Mouse (Mus musculus): Measurements from ENCODE around the gene Klhl22.

Gene Klhl22

GRCm38 (mm10) chr16:17813173-17813572, 53.8 kb downstream of the Klhl22 start:
- in situ Hi-C loops (cut with MboI; ENCODE audit: low pct_unique_long_range_greater_than_20kb in 1 of 2, low sequenced_read_pairs in 2 of 2, unreplicated experiment in 1 of 2) = loop anchor here in 1 of 2 experiments (25.0 kb wide), 1 partner anchor 774 kb away; the partner anchor contains the start of gene Tbx1

GRCm38 (mm10) chr16:17815411-17816402, 56.3 kb downstream of the Klhl22 start:
- in situ Hi-C loops (cut with MboI; ENCODE audit: low pct_unique_long_range_greater_than_20kb in 1 of 2, low sequenced_read_pairs in 2 of 2, unreplicated experiment in 1 of 2) = loop anchor here in 1 of 2 experiments (25.0 kb wide), 1 partner anchor 772 kb away; the partner anchor contains the start of gene Tbx1

GRCm38 (mm10) chr16:17816528-17816927, 57.1 kb downstream of the Klhl22 start:
- in situ Hi-C loops (cut with MboI; ENCODE audit: low pct_unique_long_range_greater_than_20kb in 1 of 2, low sequenced_read_pairs in 2 of 2, unreplicated experiment in 1 of 2) = loop anchor here in 1 of 2 experiments (25.0 kb wide), 1 partner anchor 771 kb away; the partner anchor contains the start of gene Tbx1

- in situ Hi-C loops (cut with MboI; ENCODE audit: low pct_unique_long_range_greater_than_20kb in 1 of 2, low sequenced_read_pairs in 2 of 2, unreplicated experiment in 1 of 2) = no loop called here
These were observed 67.1 kb downstream of the Klhl22 start for GRCm38 (mm10) chr16:17826500-17826899.

- in situ Hi-C loops (cut with MboI; ENCODE audit: low pct_unique_long_range_greater_than_20kb in 1 of 2, low sequenced_read_pairs in 2 of 2, unreplicated experiment in 1 of 2) = no loop called here
These were observed 68.8 kb downstream of the Klhl22 start for GRCm38 (mm10) chr16:17828229-17828628.

- in situ Hi-C loops (cut with MboI; ENCODE audit: low pct_unique_long_range_greater_than_20kb in 1 of 2, low sequenced_read_pairs in 2 of 2, unreplicated experiment in 1 of 2) = no loop called here
These were observed 69.4 kb downstream of the Klhl22 start for GRCm38 (mm10) chr16:17828867-17829266.

GRCm38 (mm10) chr16:17830385-17831178, 71.2 kb downstream of the Klhl22 start:
- in situ Hi-C loops (cut with MboI; ENCODE audit: low pct_unique_long_range_greater_than_20kb in 1 of 2, low sequenced_read_pairs in 2 of 2, unreplicated experiment in 1 of 2) = no loop called here

- in situ Hi-C loops (cut with MboI; ENCODE audit: low pct_unique_long_range_greater_than_20kb in 1 of 2, low sequenced_read_pairs in 2 of 2, unreplicated experiment in 1 of 2) = no loop called here
These were observed 72.4 kb downstream of the Klhl22 start for GRCm38 (mm10) chr16:17831781-17832180.

GRCm38 (mm10) chr16:17832821-17833220, 73.4 kb downstream of the Klhl22 start, which contains the start of gene B830017H08Rik:
TSS of gene B830017H08Rik (plus strand) at chr16:17833121.
- in situ Hi-C loops (cut with MboI; ENCODE audit: low pct_unique_long_range_greater_than_20kb in 1 of 2, low sequenced_read_pairs in 2 of 2, unreplicated experiment in 1 of 2) = no loop called here

GRCm38 (mm10) chr16:17833321-17833680, 73.9 kb downstream of the Klhl22 start:
- in situ Hi-C loops (cut with MboI; ENCODE audit: low pct_unique_long_range_greater_than_20kb in 1 of 2, low sequenced_read_pairs in 2 of 2, unreplicated experiment in 1 of 2) = no loop called here

GRCm38 (mm10) chr16:17833681-17834399, 74.4 kb downstream of the Klhl22 start:
- in situ Hi-C loops (cut with MboI; ENCODE audit: low pct_unique_long_range_greater_than_20kb in 1 of 2, low sequenced_read_pairs in 2 of 2, unreplicated experiment in 1 of 2) = no loop called here

- in situ Hi-C loops (cut with MboI; ENCODE audit: low pct_unique_long_range_greater_than_20kb in 1 of 2, low sequenced_read_pairs in 2 of 2, unreplicated experiment in 1 of 2) = no loop called here
These were observed 75.1 kb downstream of the Klhl22 start for GRCm38 (mm10) chr16:17834543-17834942.

GRCm38 (mm10) chr16:17835481-17835880, 76.1 kb downstream of the Klhl22 start:
- in situ Hi-C loops (cut with MboI; ENCODE audit: low pct_unique_long_range_greater_than_20kb in 1 of 2, low sequenced_read_pairs in 2 of 2, unreplicated experiment in 1 of 2) = no loop called here

- in situ Hi-C loops (cut with MboI; ENCODE audit: low pct_unique_long_range_greater_than_20kb in 1 of 2, low sequenced_read_pairs in 2 of 2, unreplicated experiment in 1 of 2) = no loop called here
These were observed 78.6 kb downstream of the Klhl22 start, which contains the start of gene Car15 for GRCm38 (mm10) chr16:17838051-17838450. TSS of gene Car15 (minus strand) at chr16:17838364.

- in situ Hi-C loops (cut with MboI; ENCODE audit: low pct_unique_long_range_greater_than_20kb in 1 of 2, low sequenced_read_pairs in 2 of 2, unreplicated experiment in 1 of 2) = no loop called here
These were observed 80.6 kb downstream of the Klhl22 start for GRCm38 (mm10) chr16:17839976-17840375.

- in situ Hi-C loops (cut with MboI; ENCODE audit: low pct_unique_long_range_greater_than_20kb in 1 of 2, low sequenced_read_pairs in 2 of 2, unreplicated experiment in 1 of 2) = no loop called here
These were observed 83.0 kb downstream of the Klhl22 start for GRCm38 (mm10) chr16:17842437-17842836.

All from mouse embryonic stem cell (cell line).